Mouse (Mus musculus) adrenal gland, postnatal 0 days (tissue): ENCODE data around the gene Ddb2. TPM values are rescaled to one million over a fixed set of nuclear protein-coding genes. Genes with fewer than 3 reads are reported as not detected.

Experiments
- polyA plus RNA-seq: library from polyadenylated mRNA; unstranded; fragments of >200 nt; fragmentation: Nextera tagmentation; extraction: Ambion mirVana; gene quantifications from 2 replicates; pipeline ENCODE4 v1.2.1, GENCODE M21; 2015

Ddb2 gene
- 10.0 and 13.9 TPM in 2 replicates for polyA plus RNA-seq

GRCm38 (mm10) chr2:91236601-91237510, at the start of gene Ddb2:
Gene Ddb2 (minus strand): TSS chr2:91236982.

GRCm38 (mm10) chr2:91264711-91265681, 28.2 kb upstream of the Ddb2 start, which contains the start of gene Arfgap2:
Gene Arfgap2 (plus strand): TSS chr2:91264974.

GRCm38 (mm10) chr2:91255661-91256150, 18.9 kb upstream of the Ddb2 start, which contains the start of gene Pacsin3:
Gene Pacsin3 (plus strand): TSS chr2:91255954.

GRCm38 (mm10) chr2:91202222-91202971, 34.4 kb downstream of the Ddb2 start, which contains the start of the genes Nr1h3 and Acp2:
Gene Nr1h3 (minus strand): TSS chr2:91202834.
Gene Acp2 (plus strand): TSS chr2:91202885.

GRCm38 (mm10) chr2:91183711-91184405, 52.9 kb downstream of the Ddb2 start, which contains the start of gene Madd:
Gene Madd (minus strand): TSS chr2:91183837.

Other genes with a start within 250 kb of the Ddb2 start
- gene Rapsn, start 201.4 kb downstream of the Ddb2 start, polyA plus RNA-seq = 2.7 and 3.5 TPM in 2 replicates
- gene Psmc3, start 183.0 kb downstream of the Ddb2 start, polyA plus RNA-seq = 219 and 226 TPM in 2 replicates
- gene Slc39a13, start 166.6 kb downstream of the Ddb2 start, polyA plus RNA-seq = 26.0 and 29.1 TPM in 2 replicates
- gene Spi1, start 154.6 kb downstream of the Ddb2 start, polyA plus RNA-seq = 10.3 and 10.7 TPM in 2 replicates
- gene Mybpc3, start 118.8 kb downstream of the Ddb2 start, polyA plus RNA-seq = 0.06 and 0.41 TPM in 2 replicates
- gene Madd, start 53.1 kb downstream of the Ddb2 start, polyA plus RNA-seq = 8.3 and 9.3 TPM in 2 replicates
- gene Nr1h3, start 34.1 kb downstream of the Ddb2 start, polyA plus RNA-seq = 6.4 and 7.9 TPM in 2 replicates
- 20.9 and 26.2 TPM in 2 replicates for gene Acp2, start 34.1 kb downstream of the Ddb2 start, polyA plus RNA-seq
- 30.9 and 62.2 TPM in 2 replicates for gene Pacsin3, start 19.0 kb upstream of the Ddb2 start, polyA plus RNA-seq
- 56.4 and 79.6 TPM in 2 replicates for gene Arfgap2, start 28.0 kb upstream of the Ddb2 start, polyA plus RNA-seq
- 40.5 and 41.8 TPM in 2 replicates for gene 1110051M20Rik, start 207.7 kb upstream of the Ddb2 start, polyA plus RNA-seq
- 3.9 and 4.7 TPM in 2 replicates for gene Lrp4, start 220.5 kb upstream of the Ddb2 start, polyA plus RNA-seq